Mouse (Mus musculus) G1E (cell line): ENCODE results near the gene Cd276.

Source experiments
- CTCF ChIP-seq: IDR thresholded peaks from 2 replicates; pipeline ENCODE4 v1.5.1; 2012; ENCODE audit warnings: low read depth, low read length, inconsistent platforms, mixed read lengths
- GATA1 ChIP-seq: IDR thresholded peaks from 2 replicates; pipeline ENCODE4 v1.6.1; 2012; ENCODE audit warnings: borderline replicate concordance, low read length, inconsistent platforms, mixed read lengths
- POLR2AphosphoS5 ChIP-seq: IDR thresholded peaks from 2 replicates; pipeline ENCODE4 v1.6.1; 2012; ENCODE audit warnings: low read depth, low read length, inconsistent platforms; ENCODE audit not compliant: insufficient replicate concordance
- TAL1 ChIP-seq: conservative IDR thresholded peaks from 2 replicates; pipeline ENCODE4 v1.6.1; 2012; ENCODE audit warnings: low read depth, low read length, inconsistent platforms, mixed read lengths

- TF ChIP-seq POLR2AphosphoS5, result no peak
- no peak for TF ChIP-seq CTCF
- no peak for TF ChIP-seq GATA1
- no peak for TF ChIP-seq TAL1
Measured at GRCm38 (mm10) chr9:58489133-58489864, 65.9 kb downstream of the Cd276 start.
